Mouse (Mus musculus): ENCODE data around the gene Kcna5. TPM values are rescaled to one million over a fixed set of nuclear protein-coding genes. Genes with fewer than 3 reads are reported as not detected.

Kcna5 gene
- polyA plus RNA-seq (2014; fragmentation: Nextera tagmentation; extraction: Ambion mirVana) = 10.5 and 11.5 TPM in 2 replicates

DNA sequence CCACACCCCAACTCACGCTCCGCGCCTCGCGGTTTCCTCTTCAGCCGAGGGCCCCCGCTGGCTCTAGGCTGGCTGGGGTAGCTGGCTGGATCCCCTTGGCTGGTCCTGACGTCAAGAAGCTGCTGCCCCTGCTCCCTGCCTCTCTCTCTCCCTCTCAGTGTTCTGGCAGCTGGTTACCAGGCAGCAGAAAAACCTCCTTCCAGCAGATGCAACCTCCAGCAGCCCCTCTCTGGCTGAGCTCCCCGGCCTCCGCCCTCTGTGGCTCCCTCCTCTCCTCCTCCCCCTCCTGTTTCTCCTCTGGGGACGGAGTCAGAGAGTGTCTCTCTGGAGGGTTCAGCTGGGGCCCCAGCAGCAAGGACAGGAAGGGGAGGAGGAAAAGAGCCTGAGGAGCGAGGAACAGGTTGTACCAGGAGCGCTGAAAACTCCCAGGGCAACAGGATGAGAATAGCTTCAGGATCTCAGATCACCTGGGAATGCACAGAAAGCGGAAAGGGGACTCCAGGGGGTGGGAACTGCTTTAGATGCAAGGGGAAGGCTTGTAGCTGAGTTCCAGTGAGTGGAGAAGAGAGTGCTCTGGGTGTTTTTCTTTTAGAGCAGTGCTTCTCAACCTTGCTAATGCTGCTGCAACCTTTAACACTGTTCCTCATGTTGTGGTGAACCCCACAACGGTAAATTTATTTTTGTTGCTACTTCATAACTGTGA lies at the start of gene Kcna5:
Gene Kcna5, minus strand, starts transcription at position 205 of the 703 bp plus-strand sequence.
- H3K9me3 ChIP-seq (ENCODE audit: control insufficient read depth, low read length) = no peaks in the 10 kb centered on the region
- H3K9ac ChIP-seq (ENCODE audit: low read length) = peak within 1 kb of the TSS; percentile 29
- H3K4me3 ChIP-seq (ENCODE audit: low read depth, low read length) = peak within 1 kb of the TSS; percentile 27
- 3% methylated on average over 15 of the region's 15 CpGs for WGBS
- DNase-seq (ENCODE audit: low spot score) (peak; percentile 79), ATAC-seq (replicated peaks; ENCODE audit: low FRiP score, low TSS enrichment, low read depth) (peak; percentile 87)
- peaks cover 22% of the 10 kb centered on the region for H3K4me1 ChIP-seq (replicated peaks; ENCODE audit: control insufficient read depth, insufficient read depth, low read length)
- peak within 1 kb of the TSS; percentile 83 for H3K27ac ChIP-seq (ENCODE audit: low read depth)
- no peaks in the 10 kb centered on the region; the same call in 1 of the 2 replicates for H3K27me3 ChIP-seq (replicated peaks; ENCODE audit: control insufficient read depth, insufficient read depth, low read length)
- H3K36me3 ChIP-seq (ENCODE audit: control insufficient read depth, insufficient read depth, low read length) = no peaks in the 10 kb centered on the region
- peak within 1 kb of the TSS; percentile 55 for H3K4me2 ChIP-seq (ENCODE audit: low read length)

DNA sequence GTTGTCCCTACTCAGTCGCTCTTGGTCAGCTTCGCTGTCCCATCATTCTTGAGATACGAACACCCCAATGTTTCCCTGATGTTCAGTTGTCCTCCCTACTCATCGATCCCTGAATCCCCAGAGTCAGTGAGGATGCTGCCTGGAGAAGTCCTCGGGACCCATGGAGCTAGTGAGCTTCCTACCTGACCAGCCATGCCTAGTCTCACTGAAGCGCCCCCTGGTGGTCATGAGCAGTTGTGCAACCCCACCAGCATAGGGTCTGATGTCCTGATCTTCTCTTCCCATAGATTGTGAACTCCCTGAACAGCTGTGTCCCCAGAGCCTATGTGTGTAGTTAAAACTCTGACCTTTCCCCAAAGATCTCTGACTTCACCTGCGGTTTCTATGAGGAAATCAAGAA lies 47.9 kb upstream of the Kcna5 start:
- 66% methylated on average over 7 of the region's 7 CpGs for WGBS

DNA sequence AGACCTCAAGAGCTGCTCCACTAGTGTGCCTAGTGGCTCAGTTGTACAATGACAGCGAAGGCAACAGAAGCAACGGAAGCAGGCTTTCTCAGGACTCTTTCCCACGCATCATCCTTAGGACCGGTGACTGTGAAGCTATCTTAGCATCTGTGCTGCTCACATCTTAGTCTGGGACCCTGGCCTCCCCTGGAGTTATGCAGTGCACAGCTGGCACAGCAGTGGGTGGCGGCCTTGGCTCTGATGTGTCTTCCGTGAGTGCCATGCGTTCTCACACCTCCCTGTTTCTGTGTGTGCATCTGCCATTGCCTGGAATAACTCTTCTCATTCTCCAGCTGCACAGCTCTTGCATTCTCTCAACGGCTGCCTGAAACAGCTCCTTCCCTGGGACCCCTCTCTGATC lies 46.4 kb upstream of the Kcna5 start:
- DNase-seq (ENCODE audit: low spot score) (no peak), ATAC-seq (replicated peaks; ENCODE audit: low FRiP score, low TSS enrichment, low read depth) (no peak)
- Histone ChIP-seq H3K27me3 (replicated peaks; ENCODE audit: control insufficient read depth, insufficient read depth, low read length) (no peaks in the 10 kb centered on the region), H3K9ac (ENCODE audit: low read length) (no peak overlapping the region), H3K4me2 (ENCODE audit: low read length) (no peak overlapping the region), H3K9me3 (ENCODE audit: control insufficient read depth, low read length) (no peaks in the 10 kb centered on the region), H3K4me1 (replicated peaks; ENCODE audit: control insufficient read depth, insufficient read depth, low read length) (no peaks in the 10 kb centered on the region), H3K36me3 (ENCODE audit: control insufficient read depth, insufficient read depth, low read length) (no peaks in the 10 kb centered on the region), H3K27ac (ENCODE audit: low read depth) (no peak overlapping the region), H3K4me3 (ENCODE audit: low read depth, low read length) (no peak overlapping the region)
- WGBS = 77% methylated on average over 8 of the region's 8 CpGs

More for the DNA sequence above, 47.9 kb upstream of the Kcna5 start:
- Histone ChIP-seq H3K27ac (ENCODE audit: low read depth) (no peak overlapping the region), H3K9ac (ENCODE audit: low read length) (no peak overlapping the region), H3K27me3 (replicated peaks; ENCODE audit: control insufficient read depth, insufficient read depth, low read length) (no peaks in the 10 kb centered on the region), H3K4me3 (ENCODE audit: low read depth, low read length) (no peak overlapping the region), H3K36me3 (ENCODE audit: control insufficient read depth, insufficient read depth, low read length) (no peaks in the 10 kb centered on the region), H3K4me1 (replicated peaks; ENCODE audit: control insufficient read depth, insufficient read depth, low read length) (no peaks in the 10 kb centered on the region), H3K4me2 (ENCODE audit: low read length) (no peak overlapping the region), H3K9me3 (ENCODE audit: control insufficient read depth, low read length) (no peaks in the 10 kb centered on the region)
- ATAC-seq (replicated peaks; ENCODE audit: low FRiP score, low TSS enrichment, low read depth) (no peak), DNase-seq (ENCODE audit: low spot score) (no peak)

DNA sequence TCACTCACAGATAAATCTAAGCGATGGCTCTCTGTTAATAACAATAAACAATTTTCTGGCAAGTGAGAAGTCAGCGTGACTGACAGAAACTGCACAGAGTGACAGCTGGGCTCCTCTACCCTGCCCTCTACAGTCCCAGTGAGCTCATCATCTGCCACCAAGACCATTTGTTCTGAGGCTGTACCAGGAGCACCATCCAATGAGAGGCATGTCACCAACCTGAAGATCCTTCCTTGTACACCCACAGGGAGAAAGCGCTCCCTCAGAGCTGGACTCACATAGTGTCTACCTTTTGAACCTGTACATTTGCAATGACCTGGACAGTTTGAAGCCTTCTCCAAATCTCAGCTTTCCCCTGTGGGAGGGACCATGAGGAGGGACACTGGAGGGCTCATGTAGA lies 45.4 kb upstream of the Kcna5 start:
- ATAC-seq (replicated peaks; ENCODE audit: low FRiP score, low TSS enrichment, low read depth) (no peak), DNase-seq (ENCODE audit: low spot score) (no peak)
- no peak overlapping the region for H3K9ac ChIP-seq (ENCODE audit: low read length)
- no peak overlapping the region for H3K4me3 ChIP-seq (ENCODE audit: low read depth, low read length)
- no peaks in the 10 kb centered on the region for H3K27me3 ChIP-seq (replicated peaks; ENCODE audit: control insufficient read depth, insufficient read depth, low read length)
- no peak overlapping the region for H3K4me2 ChIP-seq (ENCODE audit: low read length)
- 86% methylated on average over 3 of the region's 3 CpGs for WGBS
- no peak overlapping the region for H3K27ac ChIP-seq (ENCODE audit: low read depth)
- H3K9me3 ChIP-seq (ENCODE audit: control insufficient read depth, low read length) = no peaks in the 10 kb centered on the region
- no peaks in the 10 kb centered on the region for H3K36me3 ChIP-seq (ENCODE audit: control insufficient read depth, insufficient read depth, low read length)
- no peaks in the 10 kb centered on the region for H3K4me1 ChIP-seq (replicated peaks; ENCODE audit: control insufficient read depth, insufficient read depth, low read length)

DNA sequence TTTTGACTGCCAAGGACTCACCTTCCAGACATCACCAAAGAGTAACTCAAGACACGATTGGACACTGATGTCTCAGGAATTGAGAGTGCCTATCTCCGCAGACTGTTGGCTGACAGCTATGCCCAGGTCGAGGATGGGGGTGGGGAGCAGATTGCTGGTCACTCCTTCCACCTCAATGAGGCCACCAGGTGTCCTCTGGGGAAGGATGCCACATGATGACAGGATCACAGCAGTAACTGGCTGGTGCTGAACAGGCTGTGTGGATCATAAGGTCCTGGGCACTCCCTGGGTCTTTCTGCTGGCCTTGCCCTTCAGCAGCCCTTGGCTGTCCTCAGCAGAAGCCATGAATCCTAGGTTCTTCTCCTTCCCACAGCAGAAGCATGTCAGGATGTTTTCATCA lies 42.2 kb upstream of the Kcna5 start:
- Histone ChIP-seq H3K9ac (ENCODE audit: low read length) (no peak overlapping the region), H3K4me2 (ENCODE audit: low read length) (no peak overlapping the region), H3K4me1 (replicated peaks; ENCODE audit: control insufficient read depth, insufficient read depth, low read length) (no peaks in the 10 kb centered on the region), H3K9me3 (ENCODE audit: control insufficient read depth, low read length) (no peaks in the 10 kb centered on the region), H3K36me3 (ENCODE audit: control insufficient read depth, insufficient read depth, low read length) (no peaks in the 10 kb centered on the region), H3K4me3 (ENCODE audit: low read depth, low read length) (no peak overlapping the region), H3K27ac (ENCODE audit: low read depth) (no peak overlapping the region), H3K27me3 (replicated peaks; ENCODE audit: control insufficient read depth, insufficient read depth, low read length) (no peaks in the 10 kb centered on the region)
- 79% methylated on average over 3 of the region's 3 CpGs for WGBS
- no peak for ATAC-seq (replicated peaks; ENCODE audit: low FRiP score, low TSS enrichment, low read depth)
- no peak for DNase-seq (ENCODE audit: low spot score)

DNA sequence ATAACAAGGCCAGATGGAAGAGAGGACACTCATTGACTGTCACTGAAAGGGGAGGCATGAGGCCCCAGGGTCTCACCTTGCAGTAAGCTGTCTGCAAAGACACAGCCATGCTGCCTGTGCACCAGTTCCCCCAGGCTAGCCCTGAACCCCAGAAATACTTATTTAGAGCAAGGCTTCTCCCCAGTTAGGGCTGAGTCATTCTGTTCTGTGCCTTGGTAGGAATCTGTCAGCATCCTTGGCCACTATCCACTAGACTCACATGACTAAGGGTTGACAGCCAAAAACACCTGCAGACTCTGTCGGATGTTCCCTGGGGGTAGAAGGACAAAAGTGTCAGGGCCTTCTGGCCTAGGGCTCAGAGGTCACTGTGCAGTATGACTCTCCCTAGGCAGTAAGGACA lies 41.4 kb upstream of the Kcna5 start:
- no peak overlapping the region for H3K9ac ChIP-seq (ENCODE audit: low read length)
- no peaks in the 10 kb centered on the region for H3K27me3 ChIP-seq (replicated peaks; ENCODE audit: control insufficient read depth, insufficient read depth, low read length)
- H3K4me3 ChIP-seq (ENCODE audit: low read depth, low read length) = no peak overlapping the region
- H3K27ac ChIP-seq (ENCODE audit: low read depth) = no peak overlapping the region
- no peaks in the 10 kb centered on the region for H3K36me3 ChIP-seq (ENCODE audit: control insufficient read depth, insufficient read depth, low read length)
- no peak overlapping the region for H3K4me2 ChIP-seq (ENCODE audit: low read length)
- H3K4me1 ChIP-seq (replicated peaks; ENCODE audit: control insufficient read depth, insufficient read depth, low read length) = no peaks in the 10 kb centered on the region
- DNase-seq (ENCODE audit: low spot score) (no peak), ATAC-seq (replicated peaks; ENCODE audit: low FRiP score, low TSS enrichment, low read depth) (no peak)
- no peaks in the 10 kb centered on the region for H3K9me3 ChIP-seq (ENCODE audit: control insufficient read depth, low read length)
- WGBS = 78% methylated on average over 1 of the region's 1 CpGs

DNA sequence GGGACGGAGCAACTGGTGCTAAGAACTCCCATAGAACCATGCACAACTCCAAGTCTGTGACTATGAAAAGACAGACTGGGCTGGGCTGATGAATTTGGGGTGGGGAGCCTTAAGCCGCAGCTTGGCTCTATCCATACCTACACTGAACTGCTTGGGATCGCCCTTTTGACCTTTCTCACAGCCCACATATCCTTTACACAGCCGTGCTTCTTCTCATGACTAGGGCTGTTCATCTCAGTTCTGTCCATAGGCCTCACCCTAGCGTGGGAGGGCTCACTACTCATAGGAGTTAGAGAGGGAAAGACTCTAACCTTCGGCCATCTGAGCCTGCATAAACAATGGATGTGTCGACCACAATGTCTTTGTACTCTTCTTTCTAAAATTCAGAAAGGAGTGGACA lies 39.6 kb upstream of the Kcna5 start:
- WGBS = 73% methylated on average over 7 of the region's 7 CpGs
- Histone ChIP-seq H3K36me3 (ENCODE audit: control insufficient read depth, insufficient read depth, low read length) (no peaks in the 10 kb centered on the region), H3K9me3 (ENCODE audit: control insufficient read depth, low read length) (no peaks in the 10 kb centered on the region), H3K27me3 (replicated peaks; ENCODE audit: control insufficient read depth, insufficient read depth, low read length) (no peaks in the 10 kb centered on the region), H3K9ac (ENCODE audit: low read length) (no peak overlapping the region), H3K4me3 (ENCODE audit: low read depth, low read length) (no peak overlapping the region), H3K27ac (ENCODE audit: low read depth) (no peak overlapping the region), H3K4me2 (ENCODE audit: low read length) (no peak overlapping the region), H3K4me1 (replicated peaks; ENCODE audit: control insufficient read depth, insufficient read depth, low read length) (no peaks in the 10 kb centered on the region)
- DNase-seq (ENCODE audit: low spot score) (no peak), ATAC-seq (replicated peaks; ENCODE audit: low FRiP score, low TSS enrichment, low read depth) (no peak)

DNA sequence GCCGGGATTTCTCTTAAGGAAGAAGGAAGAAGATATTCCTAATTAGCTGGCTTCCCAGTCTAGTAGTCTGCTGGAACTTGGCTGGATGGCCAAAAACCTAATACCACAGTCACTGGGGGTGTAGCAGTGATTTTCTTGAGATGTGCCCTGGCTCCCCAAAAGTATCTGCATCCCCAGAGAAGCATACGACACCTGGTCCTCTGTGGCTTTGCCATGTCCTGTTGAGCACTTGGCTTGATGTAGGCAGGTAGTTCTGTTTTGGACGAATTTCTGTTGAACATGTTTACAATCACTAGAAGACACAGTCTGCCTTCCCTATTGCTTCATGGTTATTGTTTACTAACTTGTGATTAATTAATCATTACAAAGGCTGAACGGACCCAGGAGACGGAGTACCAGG lies 37.8 kb upstream of the Kcna5 start:
- Histone ChIP-seq H3K36me3 (ENCODE audit: control insufficient read depth, insufficient read depth, low read length) (no peaks in the 10 kb centered on the region), H3K27me3 (replicated peaks; ENCODE audit: control insufficient read depth, insufficient read depth, low read length) (no peaks in the 10 kb centered on the region), H3K9ac (ENCODE audit: low read length) (no peak overlapping the region), H3K4me2 (ENCODE audit: low read length) (no peak overlapping the region), H3K27ac (ENCODE audit: low read depth) (no peak overlapping the region), H3K9me3 (ENCODE audit: control insufficient read depth, low read length) (no peaks in the 10 kb centered on the region), H3K4me1 (replicated peaks; ENCODE audit: control insufficient read depth, insufficient read depth, low read length) (no peaks in the 10 kb centered on the region), H3K4me3 (ENCODE audit: low read depth, low read length) (no peak overlapping the region)
- DNase-seq (ENCODE audit: low spot score) (no peak), ATAC-seq (replicated peaks; ENCODE audit: low FRiP score, low TSS enrichment, low read depth) (no peak)
- WGBS = 71% methylated on average over 5 of the region's 5 CpGs

DNA sequence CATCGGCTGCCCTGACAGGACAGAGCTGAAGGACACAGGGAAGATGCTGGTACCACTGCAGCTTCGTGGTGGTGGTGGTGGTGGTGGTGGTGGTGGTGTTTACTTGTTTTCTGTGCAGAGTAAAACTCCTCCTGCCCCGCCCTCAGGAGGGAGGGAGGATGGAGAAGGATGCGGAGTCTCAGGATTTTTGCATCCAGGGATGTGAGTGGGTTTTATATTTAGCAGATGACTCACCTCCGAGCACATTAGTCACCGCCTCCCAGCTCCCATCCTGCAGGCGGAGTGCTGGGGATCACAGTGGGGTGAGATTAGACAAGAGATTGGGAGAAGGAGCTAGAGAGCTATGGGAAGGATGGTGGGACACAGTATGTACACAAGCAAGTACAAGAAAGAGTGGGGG lies 34.6 kb upstream of the Kcna5 start:
- Histone ChIP-seq H3K27me3 (replicated peaks; ENCODE audit: control insufficient read depth, insufficient read depth, low read length) (no peaks in the 10 kb centered on the region), H3K27ac (ENCODE audit: low read depth) (no peak overlapping the region), H3K9me3 (ENCODE audit: control insufficient read depth, low read length) (no peaks in the 10 kb centered on the region), H3K4me2 (ENCODE audit: low read length) (no peak overlapping the region), H3K4me3 (ENCODE audit: low read depth, low read length) (no peak overlapping the region), H3K9ac (ENCODE audit: low read length) (no peak overlapping the region), H3K4me1 (replicated peaks; ENCODE audit: control insufficient read depth, insufficient read depth, low read length) (no peaks in the 10 kb centered on the region), H3K36me3 (ENCODE audit: control insufficient read depth, insufficient read depth, low read length) (no peaks in the 10 kb centered on the region)
- no peak for DNase-seq (ENCODE audit: low spot score)
- WGBS = 75% methylated on average over 7 of the region's 7 CpGs
- ATAC-seq (replicated peaks; ENCODE audit: low FRiP score, low TSS enrichment, low read depth) = no peak
